Mouse (Mus musculus) C2C12 (cell line): ENCODE measurements around the gene Ptprf. TPM values are rescaled to one million over a fixed set of nuclear protein-coding genes. Genes with fewer than 3 reads are reported as not detected.

Experiments
- H3K27me3 ChIP-seq: one replicate; pipeline ENCODE4 v1.6.1; 2011; ENCODE audit not compliant: control insufficient read depth, insufficient read depth, insufficient read length
- H3K36me3 ChIP-seq: one replicate; pipeline ENCODE4 v1.6.1; 2011; ENCODE audit not compliant: control insufficient read depth, insufficient read depth
- H3K4me3 ChIP-seq: one replicate; pipeline ENCODE4 v1.5.1; 2011; ENCODE audit warnings: mild to moderate bottlenecking, control low read depth; ENCODE audit not compliant: poor library complexity, insufficient read depth, severe bottlenecking
- H3K79me2 ChIP-seq: one replicate; pipeline ENCODE4 v1.6.1; 2011; ENCODE audit not compliant: control insufficient read depth, insufficient read depth
- H3K79me3 ChIP-seq: one replicate; pipeline ENCODE4 v1.6.1; 2011; ENCODE audit warnings: low read depth, control low read depth
- H3ac ChIP-seq: one replicate; pipeline ENCODE3; 2011; ENCODE audit warnings: low read depth; ENCODE audit not compliant: control insufficient read depth, insufficient read length
- CEBPB ChIP-seq: IDR thresholded peaks from one replicate; pipeline ENCODE4 v1.6.1; 2011; ENCODE audit warnings: low read depth, mild to moderate bottlenecking, control low read depth, moderate library complexity
- CTCF ChIP-seq: IDR thresholded peaks from one replicate; pipeline ENCODE4 v1.5.1; 2011; ENCODE audit not compliant: control insufficient read depth, insufficient read depth, insufficient read length
- FOSL1 ChIP-seq: IDR thresholded peaks from one replicate; pipeline ENCODE4 v1.8.0; 2011; ENCODE audit warnings: mild to moderate bottlenecking, low read length; ENCODE audit not compliant: poor library complexity, insufficient read depth, severe bottlenecking
- MAX ChIP-seq: IDR thresholded peaks from one replicate; pipeline ENCODE4 v1.6.1; 2011; ENCODE audit warnings: mild to moderate bottlenecking, control low read depth
- MYOD1 ChIP-seq: IDR thresholded peaks from one replicate; pipeline ENCODE4 v1.6.1; 2011; ENCODE audit warnings: low read depth; ENCODE audit not compliant: control insufficient read depth, insufficient read length
- MYOG ChIP-seq: IDR thresholded peaks from one replicate; pipeline ENCODE4 v1.6.1; 2011; ENCODE audit not compliant: control insufficient read depth, insufficient read length; ENCODE audit errors: extremely low read depth
- USF1 ChIP-seq: IDR thresholded peaks from one replicate; pipeline ENCODE4 v1.6.1; 2011; ENCODE audit warnings: low read depth, mild to moderate bottlenecking, control low read depth, moderate library complexity
- polyA plus RNA-seq: library from polyadenylated mRNA; unstranded; fragments of >200 nt; fragmentation: generic; extraction: Trizol; gene quantifications from one replicate; pipeline ENCODE4 v1.2.1, GENCODE M21; 2012; ENCODE audit warnings: missing spikeins

The Ptprf gene
- polyA plus RNA-seq, 1 experiment, result 1.6 TPM

DNA sequence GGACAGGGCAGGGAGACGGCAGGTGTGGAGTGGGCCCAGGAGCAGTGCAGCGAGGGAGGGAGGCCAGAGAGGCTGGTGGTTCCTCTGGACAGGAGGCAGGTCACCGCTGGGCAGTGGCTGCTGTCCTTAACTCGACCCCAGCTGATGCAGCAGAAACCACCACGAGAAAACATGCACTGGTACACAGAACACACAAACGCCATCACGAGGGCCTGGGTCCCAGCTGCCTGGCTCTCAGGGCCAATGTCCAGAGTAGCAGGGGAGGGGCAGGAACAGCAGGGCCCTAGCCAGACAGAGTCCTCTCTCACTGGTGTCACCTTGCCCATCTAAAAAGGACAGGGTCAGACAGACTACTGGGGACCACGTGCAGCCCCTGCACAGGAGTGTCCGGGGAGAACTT lies 70.4 kb downstream of the Ptprf start:
- Histone ChIP-seq H3K4me3 (no peak overlapping the region), H3ac (no peak overlapping the region), H3K27me3 (no peaks in the 10 kb centered on the region), H3K79me2 (no peaks in the 10 kb centered on the region), H3K79me3 (no peaks in the 10 kb centered on the region), H3K36me3 (no peaks in the 10 kb centered on the region)
- no peak for TF ChIP-seq MAX
- no peak for TF ChIP-seq MYOG
- no peak for TF ChIP-seq CTCF
- TF ChIP-seq FOSL1, result no peak
- TF ChIP-seq USF1, result no peak
- TF ChIP-seq MYOD1, result no peak
- no peak for TF ChIP-seq CEBPB

DNA sequence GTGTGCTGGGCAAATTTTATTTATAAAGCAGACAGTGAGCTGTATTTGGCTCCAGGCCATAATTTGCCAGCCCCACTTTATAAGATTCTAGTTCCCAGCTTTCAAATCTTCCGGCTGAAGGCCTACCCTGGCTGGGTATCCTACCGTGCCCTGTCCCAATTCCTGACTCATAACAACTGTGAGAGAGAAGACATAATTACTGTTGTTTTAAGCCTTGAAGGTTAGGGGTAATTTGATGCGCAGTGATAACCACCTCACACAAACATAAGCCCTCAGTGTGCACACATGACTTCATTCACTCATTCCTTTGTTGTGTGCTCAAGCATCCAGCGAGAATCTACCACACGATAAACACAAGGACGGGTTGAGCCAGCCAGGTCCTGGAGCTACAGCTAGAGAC lies 71.7 kb downstream of the Ptprf start:
- no peaks in the 10 kb centered on the region for H3K79me2 ChIP-seq
- H3K27me3 ChIP-seq, result no peaks in the 10 kb centered on the region
- H3K36me3 ChIP-seq, result no peaks in the 10 kb centered on the region
- no peaks in the 10 kb centered on the region for H3K79me3 ChIP-seq
- no peak for TF ChIP-seq CTCF
- peak; percentile 45 for TF ChIP-seq MAX
- peak; percentile 49 for TF ChIP-seq USF1
- no peak for TF ChIP-seq CEBPB
- no peak for TF ChIP-seq FOSL1
- no peak for TF ChIP-seq MYOG
- no peak for TF ChIP-seq MYOD1
- no peak overlapping the region for H3ac ChIP-seq
- no peak overlapping the region for H3K4me3 ChIP-seq

DNA sequence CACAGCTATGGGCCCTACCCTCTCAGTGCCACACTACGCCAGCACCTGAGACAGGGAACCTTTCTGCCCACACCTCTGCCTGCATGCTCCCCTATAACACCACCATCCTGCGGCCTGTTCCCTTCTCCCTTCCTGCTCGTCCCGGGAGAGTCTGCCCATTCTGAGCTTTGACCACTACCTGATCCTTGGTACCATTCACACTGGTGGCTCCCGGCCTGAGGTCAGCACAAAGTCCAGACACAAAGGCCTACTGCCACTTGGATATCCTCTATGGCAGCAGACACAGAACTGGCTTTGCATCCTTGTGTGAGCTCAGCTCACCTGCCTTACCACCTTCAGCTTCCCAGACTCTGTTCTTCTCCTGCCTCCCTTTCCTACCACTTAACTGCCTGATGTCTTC lies 72.7 kb downstream of the Ptprf start:
- Histone ChIP-seq H3K36me3 (no peaks in the 10 kb centered on the region), H3K79me2 (no peaks in the 10 kb centered on the region), H3K79me3 (no peaks in the 10 kb centered on the region), H3K4me3 (no peak overlapping the region), H3K27me3 (no peaks in the 10 kb centered on the region), H3ac (no peak overlapping the region)
- TF ChIP-seq FOSL1, result no peak
- no peak for TF ChIP-seq USF1
- no peak for TF ChIP-seq MAX
- no peak for TF ChIP-seq MYOG
- TF ChIP-seq CEBPB, result no peak
- no peak for TF ChIP-seq MYOD1
- TF ChIP-seq CTCF, result no peak

DNA sequence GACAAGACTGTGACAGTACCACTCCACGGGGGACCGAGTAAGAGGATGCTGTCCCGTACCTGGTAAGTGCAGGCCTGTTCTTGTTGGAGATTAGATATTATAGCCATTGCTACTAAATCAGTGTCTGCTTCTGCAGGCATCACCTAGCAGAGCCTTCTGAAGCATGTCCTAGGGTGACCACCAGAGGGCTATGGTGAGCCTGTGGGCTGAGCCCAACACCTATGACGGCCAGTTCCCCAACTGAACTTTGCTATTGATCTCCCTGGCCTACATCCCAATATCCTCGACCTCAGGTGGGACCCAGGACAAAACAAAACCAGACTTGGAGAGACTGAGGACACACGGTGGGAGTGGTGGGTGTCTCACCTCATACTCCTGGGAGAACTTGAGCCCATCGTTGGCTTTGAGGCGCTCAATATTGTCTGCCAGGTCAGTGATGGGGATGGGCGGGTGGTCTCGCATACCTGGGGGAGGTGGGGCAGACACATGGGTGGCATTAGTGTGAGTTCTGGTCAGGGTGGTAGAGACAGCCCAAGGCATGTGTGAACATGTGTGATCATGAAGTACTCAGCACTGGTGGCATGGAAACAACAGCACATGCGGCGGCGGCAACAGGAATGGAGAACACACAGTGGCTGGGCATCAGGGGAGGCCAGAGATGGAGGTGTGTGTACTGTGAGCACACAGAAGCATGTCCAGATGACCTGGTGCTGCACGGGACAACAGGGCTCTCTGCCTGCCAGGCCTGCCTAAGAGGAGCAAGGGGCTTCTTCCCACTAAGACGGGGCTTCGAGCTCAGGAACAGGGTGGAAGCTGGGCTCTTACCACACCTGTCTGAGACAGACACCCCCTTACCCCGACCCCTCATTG lies 74.2 kb downstream of the Ptprf start:
- Histone ChIP-seq H3K4me3 (no peak overlapping the region), H3K36me3 (no peaks in the 10 kb centered on the region), H3K79me2 (no peaks in the 10 kb centered on the region), H3ac (no peak overlapping the region), H3K79me3 (no peaks in the 10 kb centered on the region), H3K27me3 (peaks cover 3% of the 10 kb centered on the region)
- TF ChIP-seq CTCF (peak; percentile 56), FOSL1 (no peak)

DNA sequence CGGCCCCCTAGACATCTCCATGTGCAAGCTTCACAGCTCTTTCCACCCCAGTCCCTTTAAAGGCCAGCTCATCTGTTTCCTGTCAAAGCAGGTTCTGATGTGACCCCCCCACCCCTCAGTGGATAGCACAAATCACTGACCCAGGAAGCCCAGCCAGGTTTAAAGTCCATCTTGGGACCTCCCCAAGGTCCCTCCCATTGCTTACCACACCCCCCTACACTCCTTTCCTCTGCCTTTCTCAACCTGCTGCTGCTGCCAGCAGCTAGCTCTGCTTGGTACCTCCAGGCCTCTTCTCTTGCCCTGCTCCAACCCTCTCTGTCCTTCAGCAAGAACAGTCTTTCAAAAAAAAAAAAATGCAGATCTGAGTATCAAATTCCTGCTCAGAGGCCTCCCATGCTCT lies 76.3 kb downstream of the Ptprf start:
- H3K79me3 ChIP-seq, result no peaks in the 10 kb centered on the region
- no peak overlapping the region for H3ac ChIP-seq
- H3K36me3 ChIP-seq, result no peaks in the 10 kb centered on the region
- no peaks in the 10 kb centered on the region for H3K79me2 ChIP-seq
- no peak for TF ChIP-seq CTCF
- H3K4me3 ChIP-seq, result no peak overlapping the region
- H3K27me3 ChIP-seq, result peaks cover 3% of the 10 kb centered on the region

DNA sequence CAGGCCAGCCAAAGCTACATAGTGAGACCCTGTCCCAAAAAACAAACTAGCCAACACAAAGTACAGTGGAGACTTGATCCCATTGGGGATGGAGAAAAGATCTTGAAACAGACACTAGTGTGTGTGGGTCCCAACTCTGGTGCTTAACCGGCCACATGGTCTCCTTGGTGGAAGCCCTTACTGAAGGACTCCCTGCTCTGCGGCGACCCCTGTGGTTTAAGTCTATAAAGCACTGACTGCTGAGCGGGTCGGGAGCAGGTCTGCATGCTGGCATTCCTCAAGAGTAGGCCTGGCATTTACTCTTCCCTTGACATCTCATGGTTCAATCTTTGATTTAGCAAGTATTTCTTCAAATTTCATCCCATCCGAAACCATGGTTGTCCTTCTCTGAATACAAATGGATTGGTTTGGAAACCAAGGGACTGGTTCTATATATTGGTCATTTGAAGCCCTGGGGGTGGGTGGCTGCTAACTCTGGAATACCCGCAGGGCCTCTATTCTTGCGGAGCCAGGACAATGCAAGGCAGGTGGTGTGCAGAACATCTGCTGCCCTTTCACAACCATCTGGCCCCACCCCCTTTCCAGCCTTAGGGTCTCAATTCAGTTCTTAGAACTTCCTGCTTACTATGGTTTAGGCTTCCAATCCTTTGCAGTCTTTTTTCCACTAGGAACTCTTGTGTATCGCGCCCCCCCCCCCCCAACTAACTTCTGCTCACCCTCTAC lies 84.1 kb downstream of the Ptprf start:
- H3K79me3 ChIP-seq, result no peaks in the 10 kb centered on the region
- H3K4me3 ChIP-seq, result no peak overlapping the region
- no peak for TF ChIP-seq MYOD1
- no peak for TF ChIP-seq CTCF
- TF ChIP-seq USF1, result no peak
- no peak for TF ChIP-seq CEBPB
- no peak for TF ChIP-seq MAX
- no peak for TF ChIP-seq MYOG
- TF ChIP-seq FOSL1, result no peak
- no peaks in the 10 kb centered on the region for H3K36me3 ChIP-seq
- H3K27me3 ChIP-seq, result peaks cover 19% of the 10 kb centered on the region
- no peak overlapping the region for H3ac ChIP-seq
- H3K79me2 ChIP-seq, result no peaks in the 10 kb centered on the region
